Mouse (Mus musculus) heart, embryonic 11.5 days (tissue): ENCODE measurements around the gene Gm20388. TPM values are rescaled to one million over a fixed set of nuclear protein-coding genes. Genes with fewer than 3 reads are reported as not detected.

Experiments
- ATAC-seq: fragments of 200-750 bp; cut with Nextera tagmentation; replicated peaks from 2 replicates; pipeline ENCODE4 v1.8.0; 2017; ENCODE audit warnings: moderate library complexity; ENCODE audit not compliant: insufficient number of reproducible peaks, low FRiP score, low TSS enrichment
- H3K27ac ChIP-seq: fragments of 300-500 bp; sonication (generic); 2 replicates; pipeline ENCODE4 v1.5.1; 2014; ENCODE audit warnings: mild to moderate bottlenecking, low read depth, low read length
- H3K27me3 ChIP-seq: fragments of 300-500 bp; sonication (generic); 2 replicates; pipeline ENCODE4 v1.6.1; 2014; ENCODE audit warnings: mild to moderate bottlenecking, low read length, mixed read lengths; ENCODE audit not compliant: control insufficient read depth, insufficient read depth
- H3K36me3 ChIP-seq: fragments of 300-500 bp; sonication (generic); 2 replicates; pipeline ENCODE4 v1.6.1; 2014; ENCODE audit warnings: mild to moderate bottlenecking, low read length, moderate library complexity, mixed read lengths; ENCODE audit not compliant: control insufficient read depth, insufficient read depth
- H3K4me1 ChIP-seq: fragments of 300-500 bp; sonication (generic); 2 replicates; pipeline ENCODE4 v1.6.1; 2014; ENCODE audit warnings: low read length; ENCODE audit not compliant: control insufficient read depth, insufficient read depth
- H3K4me2 ChIP-seq: fragments of 300-500 bp; sonication (generic); 2 replicates; pipeline ENCODE4 v1.6.1; 2014; ENCODE audit warnings: mild to moderate bottlenecking, moderate library complexity
- H3K4me3 ChIP-seq: fragments of 300-500 bp; sonication (generic); 2 replicates; pipeline ENCODE4 v1.5.1; 2014; ENCODE audit warnings: low read depth, low read length
- H3K9ac ChIP-seq: fragments of 300-500 bp; sonication (generic); 2 replicates; pipeline ENCODE4 v1.6.1; 2014; ENCODE audit warnings: mild to moderate bottlenecking, low read depth, low read length, moderate library complexity
- H3K9me3 ChIP-seq: fragments of 300-500 bp; sonication (generic); replicated peaks from 2 replicates; pipeline ENCODE4 v1.6.1; 2016; ENCODE audit warnings: low read length; ENCODE audit not compliant: control insufficient read depth
- WGBS: fragments of 180-500 bp; shearing (Covaris S2); extraction: QIAGEN DNeasy Blood & Tissue Kit; methylation state at CpG from one replicate; pipeline ENCODE4 v1.1.7; 2014; ENCODE audit not compliant: insufficient replicate concordance; 5-methylcytosine and 5-hydroxymethylcytosine counted together
- polyA plus RNA-seq: library from polyadenylated mRNA; unstranded; fragments of >200 nt; fragmentation: Nextera tagmentation; extraction: Ambion mirVana; gene quantifications from 2 replicates; pipeline ENCODE4 v1.2.1, GENCODE M21; 2014

Gene Gm20388
- polyA plus RNA-seq, 1 experiment from 2014 or later = 6.4 TPM

- Histone ChIP-seq H3K9me3 (no peaks in the 10 kb centered on the region), H3K4me3 (no peak overlapping the region), H3K4me1 (peaks cover 96% of the 10 kb centered on the region), H3K27ac (peak overlapping the region; percentile 87), H3K36me3 (0 out of 2 replicates have a peak, but pooled peaks cover 4% of the 10 kb centered on the region), H3K9ac (peak overlapping the region; percentile 1; the same call in 1 of the 2 replicates), H3K4me2 (0 out of 2 replicates have a peak overlapping the region, but pooled peaks have one; percentile 2), H3K27me3 (no peaks in the 10 kb centered on the region)
- no peak for ATAC-seq
- WGBS = 40% methylated on average over 10 of the region's 10 CpGs
Measured at GRCm38 (mm10) chr8:122293484-122293883, 2382.8 kb downstream of the Gm20388 start.

DNA sequence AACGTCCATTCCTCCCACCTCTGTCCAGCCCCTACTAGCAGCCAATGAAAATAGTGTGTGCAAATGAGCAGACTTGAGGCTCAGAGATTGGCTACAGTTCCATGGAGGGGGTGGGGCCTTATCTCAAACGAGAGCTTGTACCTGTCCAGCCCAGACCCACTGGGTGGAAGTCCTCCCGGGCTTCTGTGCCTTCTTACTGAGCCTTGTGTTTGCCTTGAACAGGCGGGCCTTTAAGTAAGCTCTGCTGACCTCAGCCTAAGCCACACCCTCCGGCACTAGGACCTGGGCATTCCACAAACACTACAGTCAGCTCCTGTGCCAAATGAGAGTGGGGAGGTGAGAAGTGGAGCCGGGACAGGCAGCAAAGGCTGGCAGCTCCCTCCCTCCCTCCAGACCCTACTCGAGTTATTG lies 2383.6 kb downstream of the Gm20388 start:
- H3K9ac ChIP-seq = 0 out of 2 replicates have a peak overlapping the region, but pooled peaks have one; percentile 43
- H3K4me2 ChIP-seq = peak overlapping the region; percentile 50
- peak overlapping the region; percentile 87 for H3K27ac ChIP-seq
- WGBS = 4% methylated on average over 7 of the region's 7 CpGs
- H3K27me3 ChIP-seq = no peaks in the 10 kb centered on the region
- H3K4me3 ChIP-seq = peak overlapping the region; percentile 14; the same call in 1 of the 2 replicates
- H3K36me3 ChIP-seq = 0 out of 2 replicates have a peak, but pooled peaks cover 3% of the 10 kb centered on the region
- ATAC-seq = peak; percentile 80
- H3K9me3 ChIP-seq = no peaks in the 10 kb centered on the region
- H3K4me1 ChIP-seq = peaks cover 96% of the 10 kb centered on the region

DNA sequence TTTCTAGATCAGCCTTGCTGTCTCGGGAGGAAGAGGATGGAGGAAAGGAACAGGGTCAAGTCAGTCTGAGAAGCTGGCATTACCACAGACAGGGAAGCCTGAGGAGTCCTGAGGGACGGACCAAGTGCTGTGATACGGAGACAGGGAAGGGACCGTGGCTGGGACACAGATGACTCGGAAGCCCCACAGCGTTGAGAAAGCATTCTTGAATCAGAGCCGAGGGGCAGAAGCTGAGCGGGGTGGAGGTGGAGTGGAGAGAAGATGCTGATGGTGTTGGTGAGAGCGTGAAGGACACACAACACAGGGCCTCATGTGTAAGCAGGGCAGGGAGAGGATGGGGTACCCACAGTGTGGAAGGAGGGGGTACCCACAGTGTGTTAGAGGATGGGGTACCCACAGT lies 2384.7 kb downstream of the Gm20388 start:
- 42% methylated on average over 9 of the region's 9 CpGs for WGBS
- no peaks in the 10 kb centered on the region for H3K9me3 ChIP-seq
- peak overlapping the region; percentile 87 for H3K27ac ChIP-seq
- peak overlapping the region; percentile 31; the same call in 1 of the 2 replicates for H3K9ac ChIP-seq
- peaks cover 96% of the 10 kb centered on the region for H3K4me1 ChIP-seq
- H3K27me3 ChIP-seq = no peaks in the 10 kb centered on the region
- no peak for ATAC-seq
- H3K4me2 ChIP-seq = 0 out of 2 replicates have a peak overlapping the region, but pooled peaks have one; percentile 9
- H3K4me3 ChIP-seq = no peak overlapping the region
- no peaks in the 10 kb centered on the region for H3K36me3 ChIP-seq

GRCm38 (mm10) chr8:122296173-122297001 lies 2385.7 kb downstream of the Gm20388 start:
- no peak overlapping the region for H3K4me3 ChIP-seq
- peak overlapping the region; percentile 87 for H3K27ac ChIP-seq
- no peaks in the 10 kb centered on the region for H3K9me3 ChIP-seq
- peak overlapping the region; percentile 47; the same call in 1 of the 2 replicates for H3K9ac ChIP-seq
- no peaks in the 10 kb centered on the region for H3K27me3 ChIP-seq
- peaks cover 96% of the 10 kb centered on the region for H3K4me1 ChIP-seq
- 7% methylated on average over 24 of the region's 24 CpGs for WGBS
- H3K36me3 ChIP-seq = no peaks in the 10 kb centered on the region
- H3K4me2 ChIP-seq = peak overlapping the region; percentile 39
- no peak; the same call in 1 of the 2 replicates for ATAC-seq

GRCm38 (mm10) chr8:122299581-122300254 lies 2389.1 kb downstream of the Gm20388 start:
- Histone ChIP-seq H3K27me3 (no peaks in the 10 kb centered on the region), H3K4me3 (no peak overlapping the region)
- WGBS = 24% methylated on average over 16 of the region's 16 CpGs

GRCm38 (mm10) chr8:122301081-122301480 lies 2390.4 kb downstream of the Gm20388 start:
- H3K36me3 ChIP-seq = 0 out of 2 replicates have a peak, but pooled peaks cover 3% of the 10 kb centered on the region
- ATAC-seq = no peak
- no peak overlapping the region for H3K9ac ChIP-seq
- no peak overlapping the region for H3K4me2 ChIP-seq
- no peaks in the 10 kb centered on the region for H3K27me3 ChIP-seq
- peaks cover 98% of the 10 kb centered on the region for H3K4me1 ChIP-seq
- WGBS = 76% methylated on average over 13 of the region's 13 CpGs
- H3K27ac ChIP-seq = peak overlapping the region; percentile 87; the same call in 1 of the 2 replicates
- no peak overlapping the region for H3K4me3 ChIP-seq
- no peaks in the 10 kb centered on the region for H3K9me3 ChIP-seq

More at GRCm38 (mm10) chr8:122299581-122300254, 2389.1 kb downstream of the Gm20388 start:
- Histone ChIP-seq H3K9me3 (no peaks in the 10 kb centered on the region), H3K4me1 (peaks cover 99% of the 10 kb centered on the region), H3K4me2 (peak overlapping the region; percentile 49), H3K36me3 (no peaks in the 10 kb centered on the region), H3K27ac (peak overlapping the region; percentile 87), H3K9ac (peak overlapping the region; percentile 40)
- no peak for ATAC-seq

DNA sequence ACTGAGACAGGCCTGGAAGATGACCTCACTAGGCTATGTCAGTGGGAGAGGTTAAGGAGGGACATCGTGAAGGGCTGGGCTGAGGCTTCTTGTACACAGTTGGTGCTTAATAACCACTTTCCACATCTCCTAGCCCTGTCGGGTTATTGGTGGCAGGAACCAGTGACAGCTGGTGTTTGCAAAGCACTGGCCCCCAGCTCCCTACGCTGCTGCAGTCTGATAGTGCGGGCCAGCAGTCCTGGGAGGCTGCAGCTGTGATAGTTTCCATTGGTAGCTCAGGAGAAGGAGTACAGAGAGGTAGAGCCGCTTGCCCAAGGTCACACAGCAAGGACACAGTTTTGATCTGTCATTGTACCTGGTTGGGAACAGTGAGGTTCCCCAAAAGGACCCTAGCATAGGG lies 2391.2 kb downstream of the Gm20388 start:
- H3K4me2 ChIP-seq = no peak overlapping the region
- peak overlapping the region; percentile 36 for H3K27ac ChIP-seq
- no peak overlapping the region; the same call in 1 of the 2 replicates for H3K9ac ChIP-seq
- WGBS = 48% methylated on average over 5 of the region's 5 CpGs
- H3K27me3 ChIP-seq = no peaks in the 10 kb centered on the region
- H3K9me3 ChIP-seq = no peaks in the 10 kb centered on the region
- peaks cover 96% of the 10 kb centered on the region for H3K4me1 ChIP-seq
- H3K36me3 ChIP-seq = 0 out of 2 replicates have a peak, but pooled peaks cover 3% of the 10 kb centered on the region
- no peak overlapping the region for H3K4me3 ChIP-seq
- 0 out of 2 replicates have a peak, but pooled peaks have one; percentile 32 for ATAC-seq

GRCm38 (mm10) chr8:122303451-122303850 lies 2392.8 kb downstream of the Gm20388 start:
- peak overlapping the region; percentile 25; the same call in 1 of the 2 replicates for H3K9ac ChIP-seq
- no peak overlapping the region for H3K4me2 ChIP-seq
- no peaks in the 10 kb centered on the region for H3K9me3 ChIP-seq
- H3K36me3 ChIP-seq = peaks cover 9% of the 10 kb centered on the region
- peak overlapping the region; percentile 25 for H3K27ac ChIP-seq
- 41% methylated on average over 6 of the region's 6 CpGs for WGBS
- no peak for ATAC-seq
- H3K4me1 ChIP-seq = peaks cover 96% of the 10 kb centered on the region
- no peak overlapping the region for H3K4me3 ChIP-seq
- no peaks in the 10 kb centered on the region for H3K27me3 ChIP-seq
